Mouse (Mus musculus) layer of hippocampus, adult 18-20 months (tissue): ENCODE measurements around the gene Camta1. TPM values are rescaled to one million over a fixed set of nuclear protein-coding genes. Genes with fewer than 3 reads are reported as not detected.

ENCODE experiments used
- DNase-seq, 2 experiments: peaks; one replicate each; pipeline ENCODE4 v3.0.0; 2022; ENCODE audit warnings: low spot score in 2 of 2
- total RNA-seq, 2 experiments: library from RNA; stranded (reverse); gene quantifications; 2 replicates each; pipeline ENCODE4 v1.2.3; 2021

The Camta1 gene
- total RNA-seq, 2 experiments from 2014 or later, result 279 to 302 TPM

DNA sequence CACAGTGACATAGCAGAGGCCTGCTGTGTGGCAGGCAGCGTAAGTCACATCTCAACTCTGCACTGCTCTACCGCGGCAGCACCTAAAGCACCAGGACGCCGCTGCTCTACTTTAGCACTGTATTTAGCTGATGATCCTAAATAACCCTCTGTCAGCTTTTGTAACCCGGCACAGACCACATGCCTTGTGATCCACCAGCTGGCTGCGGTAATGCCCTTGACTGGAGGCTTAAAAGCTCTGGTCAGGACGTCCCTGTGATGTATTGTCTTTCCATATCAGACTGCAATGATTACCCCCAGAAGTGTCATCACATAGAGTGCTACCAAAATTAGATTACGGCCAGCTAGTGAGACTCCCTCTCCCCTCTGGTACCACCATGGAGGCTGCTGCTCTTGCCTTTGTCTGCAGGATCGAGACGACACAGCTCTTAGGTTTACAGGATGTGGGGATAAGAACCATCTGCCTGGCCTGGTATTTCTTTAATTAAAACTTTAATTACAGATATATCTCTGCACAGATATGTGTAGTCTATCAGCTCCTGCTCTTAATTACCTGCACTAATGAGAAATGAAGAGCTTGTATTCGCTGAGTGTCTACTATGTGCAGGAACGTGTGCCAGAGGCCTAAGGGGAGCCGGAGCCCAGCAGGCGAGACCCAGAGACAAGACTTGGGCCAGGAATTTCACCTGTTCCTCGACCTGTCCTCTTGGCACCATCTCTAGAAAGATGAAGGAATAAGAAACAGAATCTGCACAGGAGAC is 74.5 kb downstream of the Camta1 start:
- no peak for DNase-seq

DNA sequence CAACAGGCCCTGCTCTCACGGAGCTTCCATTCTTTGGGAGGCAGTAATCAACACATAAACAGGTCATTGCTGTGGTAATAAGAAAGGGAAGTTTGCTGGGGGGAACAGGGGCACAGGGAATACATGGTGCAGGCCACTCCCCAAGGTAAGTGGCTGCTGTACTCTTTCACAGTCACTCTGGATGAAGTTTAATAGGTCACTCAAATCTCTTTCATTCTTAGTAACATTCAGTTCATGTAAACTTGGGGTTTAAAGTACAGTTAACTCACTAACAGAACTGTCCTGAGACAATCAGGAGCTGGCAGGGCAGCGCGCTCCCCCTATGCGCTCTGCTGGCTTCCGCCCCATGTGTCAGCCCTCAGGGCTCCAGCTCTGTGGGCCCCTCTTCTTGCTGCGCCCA is 81.2 kb downstream of the Camta1 start:
- DNase-seq, result no peak

DNA sequence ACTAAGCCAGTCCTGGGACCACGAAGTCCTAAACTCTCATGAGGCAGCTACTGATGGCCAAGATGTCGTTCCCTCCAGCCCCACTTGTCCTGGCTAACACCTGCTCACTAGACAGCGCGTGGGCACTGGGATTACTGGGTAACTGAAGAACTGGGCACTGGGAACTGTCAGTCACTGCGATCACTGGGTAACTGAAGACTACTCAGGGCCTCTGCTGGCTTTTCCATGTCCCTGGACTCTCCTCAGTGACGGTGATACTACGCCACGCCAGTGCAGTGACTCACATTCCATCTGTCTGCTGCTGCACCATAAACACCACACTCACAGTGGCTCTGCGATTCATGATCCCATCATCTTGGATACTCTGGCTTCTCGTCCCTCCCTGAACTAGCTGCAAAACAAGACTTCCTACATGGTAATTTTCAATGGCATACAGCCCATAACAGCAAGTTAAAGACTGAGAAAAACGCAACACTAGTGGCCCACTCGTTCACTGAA is 81.7 kb downstream of the Camta1 start:
- DNase-seq, result no peak

GRCm38 (mm10) chr4:151778511-151778910 is 83.2 kb downstream of the Camta1 start:
- no peak for DNase-seq

DNA sequence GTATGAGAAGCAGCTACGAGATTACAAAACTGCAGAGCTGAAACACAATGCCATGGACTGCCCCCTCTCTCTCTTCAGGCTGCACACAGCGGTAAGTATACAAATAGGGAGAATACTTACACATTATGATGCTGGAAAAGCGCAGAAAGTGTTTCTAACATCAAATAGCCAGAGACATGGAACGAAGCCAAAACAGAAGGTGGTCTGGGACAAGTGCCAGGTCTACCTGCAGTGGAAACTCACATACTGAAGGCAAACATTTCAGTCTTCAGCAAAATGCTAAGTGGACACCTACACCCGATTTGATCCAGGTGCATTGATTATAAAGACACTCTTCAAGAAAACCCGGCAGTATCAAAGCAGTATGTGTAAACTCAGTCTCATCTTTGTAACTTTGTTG is 84.2 kb downstream of the Camta1 start:
- DNase-seq, result no peak

- DNase-seq, result no peak
Measured at GRCm38 (mm10) chr4:151775441-151775840, 86.2 kb downstream of the Camta1 start.

DNA sequence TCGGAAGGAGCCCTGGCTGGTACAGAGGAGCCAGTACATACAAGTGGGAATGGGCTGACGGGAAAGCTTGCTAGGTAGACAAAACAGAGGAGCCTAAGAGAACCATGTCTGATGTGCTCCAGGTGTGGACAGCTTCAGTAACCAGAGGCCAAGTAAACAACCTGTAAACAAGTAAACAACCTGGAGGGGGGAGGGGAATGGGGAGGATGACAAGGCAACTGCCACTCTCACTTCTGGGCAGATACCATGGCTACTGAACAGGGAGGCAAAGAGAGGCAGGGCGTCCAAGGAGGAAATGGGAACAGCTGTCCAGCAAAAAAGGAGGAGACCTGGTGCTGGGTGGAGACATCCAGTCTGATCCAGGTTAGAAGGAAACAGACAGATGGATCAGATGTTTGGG is 88.0 kb downstream of the Camta1 start:
- DNase-seq, result no peak

DNA sequence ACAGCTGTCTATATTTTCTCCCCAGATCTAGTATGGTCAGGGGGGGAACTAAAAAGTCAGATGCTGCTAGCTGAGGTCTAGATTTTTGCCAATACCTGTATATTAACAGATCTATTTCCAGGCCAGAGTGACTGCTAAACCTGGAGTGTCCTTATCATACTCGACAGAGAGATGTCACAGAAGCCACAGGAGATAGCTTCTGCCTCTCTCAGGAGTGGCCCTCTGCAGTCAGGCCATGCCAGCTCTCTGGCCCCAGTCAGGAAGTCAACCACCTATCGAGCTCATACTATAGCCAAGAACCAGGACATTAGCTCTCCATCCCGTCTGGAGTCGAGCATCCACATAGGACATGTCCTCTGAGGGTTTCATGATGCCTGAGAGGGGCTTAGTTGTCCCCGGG is 88.7 kb downstream of the Camta1 start:
- no peak for DNase-seq

DNA sequence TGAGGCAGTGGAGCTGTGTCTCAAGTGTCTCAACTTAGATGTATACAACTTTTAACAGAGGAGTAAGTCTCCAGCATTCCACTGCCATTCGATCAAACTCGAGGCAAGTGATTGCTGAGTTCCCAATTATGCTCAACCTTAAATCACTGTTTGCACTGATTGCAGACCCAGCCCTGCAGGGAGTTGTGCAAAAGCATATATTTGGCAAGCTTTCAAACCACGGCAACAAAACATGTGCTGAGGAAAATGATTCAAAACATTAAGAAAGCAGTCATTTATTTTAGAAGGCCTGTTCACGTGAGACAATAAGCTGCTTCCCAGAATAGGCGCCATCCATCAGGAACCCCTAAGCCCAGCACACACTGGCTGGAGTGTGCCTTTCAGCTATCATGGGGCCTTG is 91.0 kb downstream of the Camta1 start:
- DNase-seq, result no peak

DNA sequence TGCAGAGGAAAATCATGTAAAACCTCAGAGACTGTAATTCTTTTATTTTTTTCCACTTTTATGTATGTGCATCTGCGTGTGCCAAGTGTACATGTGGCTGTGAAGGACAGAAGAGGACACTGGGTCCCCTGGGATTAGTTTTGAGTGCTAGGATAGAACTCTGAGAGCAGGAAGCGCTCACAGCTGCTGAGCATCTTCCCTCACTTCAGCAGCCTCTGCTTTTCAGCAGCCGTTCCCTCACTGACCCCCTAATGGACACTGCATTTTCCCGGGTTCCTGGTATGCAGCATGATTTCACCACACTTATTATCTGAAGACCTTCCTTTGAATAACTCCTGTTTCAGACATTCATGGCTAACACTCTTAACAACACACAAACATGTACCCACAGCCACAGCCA is 93.9 kb downstream of the Camta1 start:
- no peak for DNase-seq

GRCm38 (mm10) chr4:151767361-151767760 is 94.3 kb downstream of the Camta1 start:
- DNase-seq, result no peak

DNA sequence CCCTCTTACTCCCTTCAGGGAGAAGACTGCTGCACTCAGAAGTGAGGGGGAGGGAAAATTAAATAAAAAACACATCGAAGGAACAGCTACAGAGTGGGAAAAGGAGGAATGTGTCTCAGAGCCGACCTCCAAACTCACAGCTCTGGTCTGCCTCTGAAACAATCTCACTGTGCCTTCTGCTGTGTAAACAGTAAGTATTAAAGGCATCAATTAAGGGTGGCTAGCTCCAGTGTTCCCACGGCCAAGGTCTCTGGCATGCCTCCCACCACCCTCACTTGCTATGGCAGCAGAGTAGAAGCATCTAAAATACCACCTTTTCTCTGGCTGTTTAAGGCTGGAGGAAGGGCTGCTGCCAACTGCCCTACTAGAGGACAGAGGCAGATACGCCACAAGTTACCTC is 96.3 kb downstream of the Camta1 start:
- DNase-seq, result peak in 1 of 2 experiments; percentile 46

DNA sequence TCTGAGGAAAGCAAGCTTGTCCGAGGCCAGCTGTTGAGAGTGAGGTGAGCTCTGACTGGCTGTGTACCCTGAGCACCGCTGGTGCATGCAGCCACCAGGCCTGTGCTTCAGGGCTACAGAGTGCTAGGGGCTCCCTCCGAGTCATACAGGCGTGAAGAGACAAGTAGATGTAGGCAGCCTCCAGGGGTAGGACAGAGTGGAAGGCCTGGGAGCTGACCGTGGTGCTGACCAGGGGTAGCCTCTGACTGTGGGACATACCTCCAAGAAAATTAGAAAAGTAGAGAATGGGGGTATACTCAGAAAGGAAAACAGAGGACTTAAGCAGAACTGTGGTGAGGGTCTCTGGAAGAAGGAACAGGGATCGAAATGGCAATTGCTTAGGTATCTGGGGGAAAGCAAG is 97.7 kb downstream of the Camta1 start:
- DNase-seq, result no peak

DNA sequence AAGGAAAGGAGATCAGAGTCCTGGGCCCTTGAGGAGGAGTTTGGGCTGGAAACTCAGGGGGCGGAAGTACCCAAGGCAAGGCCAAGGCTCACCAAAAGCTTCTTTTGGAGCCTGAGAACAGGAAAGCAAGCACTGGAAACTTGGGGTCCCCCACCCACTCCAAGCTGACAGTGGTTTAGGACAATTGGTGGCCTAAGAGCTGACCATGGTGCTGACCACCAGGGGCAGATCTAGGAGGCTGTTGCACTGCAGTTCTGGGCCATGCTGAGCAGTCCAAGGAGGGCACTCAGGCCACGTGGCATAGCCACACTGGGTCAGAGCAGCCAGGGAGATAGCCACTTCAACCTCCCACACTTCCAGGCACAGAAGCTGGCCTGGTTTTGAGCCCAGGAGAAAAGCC is 102.6 kb downstream of the Camta1 start:
- DNase-seq, result no peak

DNA sequence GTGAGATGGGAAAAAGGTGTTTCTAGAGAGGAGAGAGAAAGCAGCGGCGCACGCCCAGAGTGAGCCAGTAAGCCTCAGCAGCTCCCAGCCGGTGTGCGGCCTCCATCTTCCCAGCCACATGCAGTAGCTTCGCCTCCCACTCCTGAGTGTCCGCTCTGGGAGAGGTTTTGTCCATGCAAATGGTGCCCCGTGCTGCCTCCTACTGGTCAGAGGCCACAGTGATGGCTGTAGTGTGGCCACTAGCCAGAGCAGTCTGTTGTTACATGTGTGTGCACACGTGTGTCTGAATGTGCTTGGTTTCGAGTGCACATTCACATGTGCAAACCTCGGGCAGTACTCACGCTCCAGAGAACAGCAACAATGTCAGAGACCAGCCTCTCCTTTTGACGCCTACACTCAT is 103.3 kb downstream of the Camta1 start:
- no peak for DNase-seq

DNA sequence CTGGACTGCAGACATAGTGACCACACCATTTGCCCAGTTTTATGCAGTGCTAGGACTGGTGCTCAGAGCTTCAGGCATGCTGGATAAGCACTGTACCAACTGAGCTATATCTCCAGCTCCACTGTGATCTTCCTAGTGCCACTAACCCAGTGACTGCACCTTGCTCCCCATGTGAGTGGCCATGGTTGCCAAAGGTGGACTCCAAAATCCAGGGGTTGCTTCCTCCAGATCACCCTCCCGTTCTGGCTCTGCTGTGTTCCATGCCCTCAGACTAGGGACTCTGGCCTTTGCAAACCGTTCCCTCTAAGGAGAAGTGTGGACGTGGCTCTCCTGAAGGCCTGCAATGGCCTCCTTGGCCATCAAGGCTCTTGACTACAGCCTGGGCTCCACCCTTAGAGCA is 104.4 kb downstream of the Camta1 start:
- no peak for DNase-seq

DNA sequence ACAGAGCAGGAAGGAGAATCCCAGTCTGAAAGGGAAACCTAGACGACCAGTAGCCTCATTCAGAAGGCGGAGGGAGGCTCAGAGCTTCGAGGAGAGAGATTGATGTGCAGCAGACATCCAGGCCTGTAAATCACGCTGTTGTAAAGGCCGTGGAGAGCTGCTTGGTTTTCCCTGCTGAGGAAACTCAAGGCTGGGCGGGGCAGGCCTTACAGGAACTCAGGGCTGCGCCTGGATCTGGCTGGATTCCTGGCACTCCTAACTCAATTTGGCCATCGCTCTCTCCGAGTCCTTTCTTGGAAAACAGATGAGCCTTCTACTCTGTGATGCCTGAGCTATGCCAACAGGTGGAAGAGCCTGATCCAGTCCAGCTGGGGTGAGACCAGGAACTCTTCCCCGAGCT is 105.3 kb downstream of the Camta1 start:
- DNase-seq, result no peak

GRCm38 (mm10) chr4:151753231-151753630 is 108.4 kb downstream of the Camta1 start:
- DNase-seq, result no peak

- no peak for DNase-seq
Measured at GRCm38 (mm10) chr4:151752551-151752950, 109.1 kb downstream of the Camta1 start.

DNA sequence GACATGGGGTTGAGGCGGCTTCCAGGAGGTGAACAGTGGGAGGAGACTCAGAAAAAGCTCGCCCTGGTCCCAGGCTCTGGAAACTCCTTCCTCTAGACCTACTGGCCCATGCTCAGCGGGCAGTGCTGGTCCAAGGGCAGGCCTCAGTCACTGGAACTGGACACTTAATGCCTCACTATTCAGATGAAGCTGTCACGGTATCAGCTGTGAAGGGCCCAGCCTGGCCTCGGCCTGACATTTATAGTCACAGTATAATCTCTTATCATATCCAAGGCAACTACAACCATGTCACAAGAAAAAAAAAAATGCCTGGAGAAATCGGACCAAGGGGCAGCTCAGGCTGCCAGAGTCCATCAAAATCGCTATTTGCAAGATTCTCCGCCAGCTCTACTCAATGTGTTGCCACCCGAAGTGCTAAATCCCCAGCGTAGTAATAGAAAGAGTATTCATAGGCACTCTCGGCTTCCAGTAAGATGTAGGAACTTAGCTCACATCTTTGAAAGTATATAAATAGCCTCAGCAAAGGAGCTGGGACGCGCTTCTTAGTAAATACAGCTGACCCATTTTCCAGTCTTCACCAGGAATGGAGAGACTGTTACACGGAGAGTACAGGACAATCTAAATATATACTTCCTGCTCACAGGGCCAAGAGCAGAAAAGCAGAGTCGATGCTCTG is 110.3 kb downstream of the Camta1 start:
- no peak for DNase-seq

GRCm38 (mm10) chr4:151747723-151748122 is 114.0 kb downstream of the Camta1 start:
- DNase-seq, result no peak

DNA sequence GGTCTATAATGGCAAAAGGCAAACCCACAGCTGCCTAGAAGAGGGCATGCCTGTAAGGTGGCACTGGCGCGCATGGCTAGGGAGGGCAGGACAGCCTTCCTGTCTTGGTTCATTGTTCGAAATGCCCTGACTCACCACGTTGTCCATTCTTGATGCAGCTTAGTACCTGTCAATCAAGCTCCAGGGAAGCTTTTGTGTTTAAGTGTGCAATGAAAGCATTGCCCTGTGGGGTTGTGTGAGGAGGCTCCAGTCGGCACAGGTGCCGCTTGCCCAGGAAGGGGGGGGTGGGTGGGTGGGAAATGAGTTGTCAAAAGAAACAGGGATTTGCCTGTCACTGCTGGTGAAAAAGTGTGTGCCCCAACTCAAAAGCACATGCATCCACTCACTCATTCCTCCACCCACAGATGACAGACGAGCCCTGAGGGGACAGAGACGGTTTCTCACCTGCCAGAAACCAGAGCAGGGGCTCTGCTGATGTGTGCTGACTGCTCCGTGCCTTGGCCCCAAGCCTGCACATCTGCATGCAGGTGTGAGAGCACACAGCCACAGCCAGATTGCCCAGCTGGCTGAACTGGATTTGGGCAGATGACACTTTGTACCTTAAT is 115.6 kb downstream of the Camta1 start:
- DNase-seq, result no peak
